Mouse (Mus musculus): Measurements from ENCODE around the gene Cxcl16. TPM values are rescaled to one million over a fixed set of nuclear protein-coding genes. Genes with fewer than 3 reads are reported as not detected.

The Cxcl16 gene
- 9.0 and 10.5 TPM in 2 replicates for polyA plus RNA-seq (2015; fragmentation: Nextera tagmentation; extraction: Ambion mirVana)

GRCm38 (mm10) chr11:70459601-70460101, at the start of gene Cxcl16:
Cxcl16 (minus strand) TSS chr11:70459984.
- Histone ChIP-seq H3K36me3 (ENCODE audit: control insufficient read depth, insufficient read depth, low read length) (no peaks in the 10 kb centered on the region), H3K4me1 (ENCODE audit: control insufficient read depth, insufficient read depth, low read length) (peaks cover 12% of the 10 kb centered on the region), H3K9ac (ENCODE audit: low read length) (peak within 1 kb of the TSS; percentile 79), H3K4me3 (replicated peaks; ENCODE audit: low read length) (peak within 1 kb of the TSS; percentile 73), H3K27ac (ENCODE audit: low read length) (no peak within 1 kb of the TSS), H3K27me3 (ENCODE audit: control insufficient read depth, insufficient read depth, low read length) (peaks cover 3% of the 10 kb centered on the region), H3K4me2 (ENCODE audit: low read depth, low read length) (peak within 1 kb of the TSS; percentile 99), H3K9me3 (replicated peaks; ENCODE audit: control insufficient read depth, low read length) (no peaks in the 10 kb centered on the region)
- 4% methylated on average over 30 of the region's 30 CpGs for WGBS
- peak; percentile 84 for ATAC-seq (ENCODE audit: insufficient read depth, low FRiP score)

DNA sequence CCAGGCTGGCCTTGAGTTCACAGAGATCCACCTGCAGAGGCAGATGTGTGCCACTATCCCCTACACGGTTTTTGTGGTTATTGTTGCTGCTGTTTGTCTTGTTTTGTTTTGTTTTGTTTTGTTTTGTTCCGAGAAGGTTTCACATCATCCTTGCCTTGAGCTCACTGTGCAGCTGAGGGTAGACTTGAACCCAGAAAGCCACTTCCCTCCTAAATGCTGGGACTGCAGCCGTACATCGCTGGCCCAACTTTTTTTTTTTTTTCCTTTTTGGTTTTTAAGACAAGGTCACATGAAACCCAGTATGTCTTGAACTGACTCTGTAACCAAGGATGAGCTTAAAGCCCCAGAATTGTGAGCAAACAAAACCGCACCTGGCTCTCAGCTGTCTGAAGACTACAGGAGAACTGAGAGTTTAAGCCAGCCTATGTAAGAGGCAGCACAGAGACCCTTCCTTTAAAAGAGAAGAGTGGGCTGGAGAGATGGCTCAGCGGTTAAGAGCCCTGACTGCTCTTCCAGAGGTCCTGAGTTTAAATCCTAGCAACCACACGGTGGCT, 47.3 kb upstream of the Cxcl16 start:
- no peaks in the 10 kb centered on the region for H3K9me3 ChIP-seq (replicated peaks; ENCODE audit: control insufficient read depth, low read length)
- no peak overlapping the region for H3K9ac ChIP-seq (ENCODE audit: low read length)
- WGBS = 73% methylated on average over 7 of the region's 7 CpGs
- no peak overlapping the region for H3K27ac ChIP-seq (ENCODE audit: low read length)
- H3K4me2 ChIP-seq (ENCODE audit: low read depth, low read length) = no peak overlapping the region
- no peaks in the 10 kb centered on the region for H3K27me3 ChIP-seq (ENCODE audit: control insufficient read depth, insufficient read depth, low read length)
- H3K4me1 ChIP-seq (ENCODE audit: control insufficient read depth, insufficient read depth, low read length) = peaks cover 4% of the 10 kb centered on the region; the same call in 1 of the 2 replicates
- no peak for ATAC-seq (ENCODE audit: insufficient read depth, low FRiP score)
- no peak overlapping the region for H3K4me3 ChIP-seq (replicated peaks; ENCODE audit: low read length)
- H3K36me3 ChIP-seq (ENCODE audit: control insufficient read depth, insufficient read depth, low read length) = no peaks in the 10 kb centered on the region

DNA sequence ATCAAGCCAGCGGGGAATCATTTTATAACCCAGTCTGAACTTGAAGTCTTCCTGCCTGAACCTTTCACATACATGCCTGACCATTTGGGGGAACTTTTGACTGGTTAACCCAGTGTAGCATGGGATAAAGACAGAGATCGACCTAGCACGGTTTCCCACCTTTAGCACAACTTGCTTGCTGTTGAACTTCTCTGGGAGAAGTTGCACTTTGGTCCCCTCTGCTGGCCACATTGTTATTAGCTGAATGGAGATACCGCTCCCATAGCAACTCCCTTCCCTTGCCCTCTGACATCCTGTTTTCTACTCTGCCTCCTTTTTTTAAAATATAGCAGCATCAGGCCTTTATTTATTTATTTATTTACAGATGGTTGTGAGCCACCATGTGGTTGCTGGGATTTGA, 46.6 kb upstream of the Cxcl16 start:
- H3K4me2 ChIP-seq (ENCODE audit: low read depth, low read length) = peak overlapping the region; percentile 26; the same call in 1 of the 2 replicates
- ATAC-seq (ENCODE audit: insufficient read depth, low FRiP score) = no peak
- H3K4me1 ChIP-seq (ENCODE audit: control insufficient read depth, insufficient read depth, low read length) = peaks cover 4% of the 10 kb centered on the region; the same call in 1 of the 2 replicates
- no peak overlapping the region for H3K4me3 ChIP-seq (replicated peaks; ENCODE audit: low read length)
- 22% methylated on average over 4 of the region's 4 CpGs for WGBS
- H3K9ac ChIP-seq (ENCODE audit: low read length) = no peak overlapping the region
- no peaks in the 10 kb centered on the region for H3K9me3 ChIP-seq (replicated peaks; ENCODE audit: control insufficient read depth, low read length)
- no peaks in the 10 kb centered on the region for H3K36me3 ChIP-seq (ENCODE audit: control insufficient read depth, insufficient read depth, low read length)
- H3K27me3 ChIP-seq (ENCODE audit: control insufficient read depth, insufficient read depth, low read length) = no peaks in the 10 kb centered on the region
- no peak overlapping the region for H3K27ac ChIP-seq (ENCODE audit: low read length)

GRCm38 (mm10) chr11:70504970-70505369, 45.2 kb upstream of the Cxcl16 start, which contains the start of gene Tm4sf5:
Tm4sf5 (plus strand) TSS chr11:70505244.
- 56% methylated on average over 9 of the region's 9 CpGs for WGBS
- H3K4me3 ChIP-seq (replicated peaks; ENCODE audit: low read length) = peak within 1 kb of the TSS; percentile 30
- H3K4me2 ChIP-seq (ENCODE audit: low read depth, low read length) = peak within 1 kb of the TSS; percentile 38
- peaks cover 3% of the 10 kb centered on the region; the same call in 1 of the 2 replicates for H3K4me1 ChIP-seq (ENCODE audit: control insufficient read depth, insufficient read depth, low read length)
- no peaks in the 10 kb centered on the region for H3K27me3 ChIP-seq (ENCODE audit: control insufficient read depth, insufficient read depth, low read length)
- peak within 1 kb of the TSS; percentile 35 for H3K9ac ChIP-seq (ENCODE audit: low read length)
- no peaks in the 10 kb centered on the region for H3K36me3 ChIP-seq (ENCODE audit: control insufficient read depth, insufficient read depth, low read length)
- ATAC-seq (ENCODE audit: insufficient read depth, low FRiP score) = peak; percentile 73
- H3K27ac ChIP-seq (ENCODE audit: low read length) = peak within 1 kb of the TSS; percentile 80
- no peaks in the 10 kb centered on the region for H3K9me3 ChIP-seq (replicated peaks; ENCODE audit: control insufficient read depth, low read length)

DNA sequence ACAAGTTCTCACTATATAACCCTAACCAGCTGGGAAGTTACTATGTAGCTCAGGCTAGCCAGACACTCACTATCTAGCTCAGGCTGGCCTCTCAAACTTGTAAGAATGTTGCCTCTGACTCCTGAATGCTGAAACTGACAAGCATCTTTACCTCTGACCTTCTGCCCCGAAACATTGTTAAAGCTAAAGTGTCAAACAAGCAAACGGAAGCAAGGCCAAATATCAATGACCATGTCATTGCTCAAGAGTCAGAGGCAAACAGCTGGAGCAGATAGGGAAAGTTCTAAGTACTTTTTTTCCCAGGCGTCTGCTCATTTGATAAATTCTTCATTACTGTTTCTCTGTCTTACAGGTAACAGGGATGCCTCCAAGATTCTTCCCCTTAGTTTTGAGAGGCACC, 42.2 kb upstream of the Cxcl16 start:
- Histone ChIP-seq H3K9me3 (replicated peaks; ENCODE audit: control insufficient read depth, low read length) (no peaks in the 10 kb centered on the region), H3K9ac (ENCODE audit: low read length) (no peak overlapping the region), H3K36me3 (ENCODE audit: control insufficient read depth, insufficient read depth, low read length) (no peaks in the 10 kb centered on the region), H3K4me1 (ENCODE audit: control insufficient read depth, insufficient read depth, low read length) (no peaks in the 10 kb centered on the region), H3K27me3 (ENCODE audit: control insufficient read depth, insufficient read depth, low read length) (no peaks in the 10 kb centered on the region), H3K4me3 (replicated peaks; ENCODE audit: low read length) (no peak overlapping the region), H3K4me2 (ENCODE audit: low read depth, low read length) (no peak overlapping the region), H3K27ac (ENCODE audit: low read length) (no peak overlapping the region)
- WGBS = 41% methylated on average over 3 of the region's 3 CpGs
- ATAC-seq (ENCODE audit: insufficient read depth, low FRiP score) = no peak

GRCm38 (mm10) chr11:70500476-70500812, 40.7 kb upstream of the Cxcl16 start:
- WGBS = 57% methylated on average over 1 of the region's 1 CpGs

GRCm38 (mm10) chr11:70499566-70500475, 40.0 kb upstream of the Cxcl16 start:
- H3K4me3 ChIP-seq (replicated peaks; ENCODE audit: low read length) = no peak overlapping the region
- H3K36me3 ChIP-seq (ENCODE audit: control insufficient read depth, insufficient read depth, low read length) = no peaks in the 10 kb centered on the region
- ATAC-seq (ENCODE audit: insufficient read depth, low FRiP score) = peak; percentile 44; the same call in 1 of the 2 replicates
- 63% methylated on average over 14 of the region's 14 CpGs for WGBS
- no peak overlapping the region for H3K9ac ChIP-seq (ENCODE audit: low read length)
- no peaks in the 10 kb centered on the region for H3K9me3 ChIP-seq (replicated peaks; ENCODE audit: control insufficient read depth, low read length)
- no peak overlapping the region for H3K4me2 ChIP-seq (ENCODE audit: low read depth, low read length)
- H3K27ac ChIP-seq (ENCODE audit: low read length) = peak overlapping the region; percentile 38; the same call in 1 of the 2 replicates
- no peaks in the 10 kb centered on the region for H3K27me3 ChIP-seq (ENCODE audit: control insufficient read depth, insufficient read depth, low read length)
- no peaks in the 10 kb centered on the region for H3K4me1 ChIP-seq (ENCODE audit: control insufficient read depth, insufficient read depth, low read length)

More at GRCm38 (mm10) chr11:70500476-70500812, 40.7 kb upstream of the Cxcl16 start:
- H3K27ac ChIP-seq (ENCODE audit: low read length) = no peak overlapping the region
- H3K27me3 ChIP-seq (ENCODE audit: control insufficient read depth, insufficient read depth, low read length) = no peaks in the 10 kb centered on the region
- ATAC-seq (ENCODE audit: insufficient read depth, low FRiP score) = peak; percentile 53; the same call in 1 of the 2 replicates
- no peak overlapping the region for H3K9ac ChIP-seq (ENCODE audit: low read length)
- H3K4me2 ChIP-seq (ENCODE audit: low read depth, low read length) = no peak overlapping the region
- no peaks in the 10 kb centered on the region for H3K36me3 ChIP-seq (ENCODE audit: control insufficient read depth, insufficient read depth, low read length)
- no peaks in the 10 kb centered on the region for H3K9me3 ChIP-seq (replicated peaks; ENCODE audit: control insufficient read depth, low read length)
- H3K4me3 ChIP-seq (replicated peaks; ENCODE audit: low read length) = no peak overlapping the region
- no peaks in the 10 kb centered on the region for H3K4me1 ChIP-seq (ENCODE audit: control insufficient read depth, insufficient read depth, low read length)

- no peak for ATAC-seq (ENCODE audit: insufficient read depth, low FRiP score)
- 82% methylated on average over 6 of the region's 6 CpGs for WGBS
Measured at GRCm38 (mm10) chr11:70489684-70490083, 29.9 kb upstream of the Cxcl16 start.

DNA sequence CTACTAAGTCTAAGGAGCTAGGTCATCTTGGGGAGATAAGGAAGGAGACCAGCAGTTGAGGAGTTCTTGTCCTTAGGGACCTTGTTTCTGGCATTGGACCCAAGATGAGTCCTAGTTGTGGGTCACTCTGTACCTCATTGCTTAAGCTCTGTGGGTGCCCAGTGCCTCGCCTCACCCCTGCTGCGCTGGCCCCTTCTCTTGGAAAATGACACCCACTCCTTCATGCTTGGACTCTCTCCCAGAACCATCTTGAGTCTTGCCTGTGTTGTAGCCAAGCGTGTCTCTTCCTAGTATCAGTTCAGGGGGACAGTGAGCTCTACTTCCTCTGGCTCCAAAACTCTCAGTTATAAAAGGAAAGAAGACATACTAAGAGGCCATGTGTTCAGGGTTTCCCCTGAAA, 29.4 kb upstream of the Cxcl16 start:
- Histone ChIP-seq H3K4me2 (ENCODE audit: low read depth, low read length) (no peak overlapping the region), H3K27ac (ENCODE audit: low read length) (no peak overlapping the region), H3K36me3 (ENCODE audit: control insufficient read depth, insufficient read depth, low read length) (no peaks in the 10 kb centered on the region), H3K4me1 (ENCODE audit: control insufficient read depth, insufficient read depth, low read length) (no peaks in the 10 kb centered on the region), H3K27me3 (ENCODE audit: control insufficient read depth, insufficient read depth, low read length) (no peaks in the 10 kb centered on the region), H3K9me3 (replicated peaks; ENCODE audit: control insufficient read depth, low read length) (0 out of 2 replicates have a peak, but pooled peaks cover 3% of the 10 kb centered on the region), H3K4me3 (replicated peaks; ENCODE audit: low read length) (no peak overlapping the region), H3K9ac (ENCODE audit: low read length) (no peak overlapping the region)
- no peak for ATAC-seq (ENCODE audit: insufficient read depth, low FRiP score)
- WGBS = 87% methylated on average over 3 of the region's 3 CpGs

More at GRCm38 (mm10) chr11:70489684-70490083, 29.9 kb upstream of the Cxcl16 start:
- Histone ChIP-seq H3K27ac (ENCODE audit: low read length) (no peak overlapping the region), H3K9ac (ENCODE audit: low read length) (no peak overlapping the region), H3K9me3 (replicated peaks; ENCODE audit: control insufficient read depth, low read length) (0 out of 2 replicates have a peak, but pooled peaks cover 3% of the 10 kb centered on the region), H3K27me3 (ENCODE audit: control insufficient read depth, insufficient read depth, low read length) (no peaks in the 10 kb centered on the region), H3K4me1 (ENCODE audit: control insufficient read depth, insufficient read depth, low read length) (no peaks in the 10 kb centered on the region), H3K36me3 (ENCODE audit: control insufficient read depth, insufficient read depth, low read length) (no peaks in the 10 kb centered on the region), H3K4me3 (replicated peaks; ENCODE audit: low read length) (no peak overlapping the region), H3K4me2 (ENCODE audit: low read depth, low read length) (no peak overlapping the region)
